Mouse (Mus musculus) cerebellum, postnatal 14 days (tissue): ENCODE results near the gene Clic1.
"Not testable (repeated sequence)": the region's sequence is repeated elsewhere in the genome, so short reads cannot be mapped to it uniquely, and the experiment has no call there.

Experiments used
- DNase-seq, 2 experiments: peaks; one replicate each; pipeline ENCODE4 v3.0.0; 2021; ENCODE audit warnings: mixed read lengths in 2 of 2

Gene Clic1

GRCm38 (mm10) chr17:35021163-35021808 is 28.5 kb upstream of the Clic1 start:
- DNase-seq = peak; percentile 93 to 98

- DNase-seq = no peak
Measured at GRCm38 (mm10) chr17:35021842-35022477, 27.8 kb upstream of the Clic1 start.

GRCm38 (mm10) chr17:35022541-35023060 is 27.2 kb upstream of the Clic1 start:
- no peak for DNase-seq

- DNase-seq = no peak
Measured at GRCm38 (mm10) chr17:35023221-35023620, 26.5 kb upstream of the Clic1 start.

GRCm38 (mm10) chr17:35023756-35024155 is 26.0 kb upstream of the Clic1 start:
- DNase-seq = no peak

GRCm38 (mm10) chr17:35024261-35024660 is 25.5 kb upstream of the Clic1 start:
- no peak for DNase-seq

- DNase-seq = peak in 1 of 2 experiments; percentile 6
Measured at GRCm38 (mm10) chr17:35024691-35025488, 24.9 kb upstream of the Clic1 start.

- DNase-seq = no peak
Measured at GRCm38 (mm10) chr17:35026206-35026605, 23.6 kb upstream of the Clic1 start.

- peak; percentile 71 to 81 for DNase-seq
Measured at GRCm38 (mm10) chr17:35027277-35028068, 22.3 kb upstream of the Clic1 start, which contains the start of gene Sapcd1. Gene Sapcd1, minus strand, starts transcription at chr17:35028016.

- peak in 1 of 2 experiments; percentile 45 for DNase-seq
Measured at GRCm38 (mm10) chr17:35028315-35028714, 21.5 kb upstream of the Clic1 start.

GRCm38 (mm10) chr17:35029691-35030532 is 19.9 kb upstream of the Clic1 start:
- peak; percentile 33 to 51 for DNase-seq

GRCm38 (mm10) chr17:35031272-35031671 is 18.5 kb upstream of the Clic1 start:
- DNase-seq = peak; percentile 27 to 29

GRCm38 (mm10) chr17:35031880-35032279 is 17.9 kb upstream of the Clic1 start:
- no peak for DNase-seq

GRCm38 (mm10) chr17:35032323-35032870 is 17.4 kb upstream of the Clic1 start:
- no peak for DNase-seq

- not testable (repeated sequence) for DNase-seq
Measured at GRCm38 (mm10) chr17:35033703-35034102, 16.1 kb upstream of the Clic1 start.

GRCm38 (mm10) chr17:35034896-35035295 is 14.9 kb upstream of the Clic1 start:
- no peak for DNase-seq

GRCm38 (mm10) chr17:35039121-35039873 is 10.5 kb upstream of the Clic1 start:
- DNase-seq = no peak

- DNase-seq = no peak
Measured at GRCm38 (mm10) chr17:35043794-35044193, 6.0 kb upstream of the Clic1 start.

- no peak for DNase-seq
Measured at GRCm38 (mm10) chr17:35044904-35045806, 4.6 kb upstream of the Clic1 start.
